ENCODE assay signal across 8 mouse cellular contexts in genomic region chr13:23434426-23434825, GRCm38 (mm10). TPM values are rescaled to one million over a fixed set of nuclear protein-coding genes. Genes with fewer than 3 reads are reported as not detected.
DNase-seq lines count a peak whose midpoint lies in the region; ATAC-seq and TF ChIP-seq lines count a peak whose summit lies in the region.

No protein-coding gene starts in this region.

- no peak for DNase-seq in heart, adult 2 months
- DNase-seq in liver, embryonic 13.5 days, result no peak
- no peak for DNase-seq in testis, postnatal 14 days (ENCODE audit: low spot score)
- no peak for DNase-seq in cerebellum, adult 11 months
- DNase-seq in right cerebral cortex, postnatal 14 days, result no peak

- peaks cover 6% of the 10 kb centered on the region for H3K4me1 ChIP-seq in heart, embryonic 11.5 days (ENCODE audit: control insufficient read depth, insufficient read depth, low read length)
- no peaks in the 10 kb centered on the region; the same call in 1 of the 2 replicates for H3K4me1 ChIP-seq in heart, adult 2 months (ENCODE audit: control insufficient read depth, insufficient read depth, low read length)
- no peaks in the 10 kb centered on the region for H3K4me1 ChIP-seq in ES-Bruce4 (ENCODE audit: control insufficient read depth, insufficient read depth, low read length)
- peaks cover 55% of the 10 kb centered on the region for H3K4me1 ChIP-seq in forebrain, embryonic 15.5 days
- peaks cover 44% of the 10 kb centered on the region for H3K4me1 ChIP-seq in liver, embryonic 13.5 days (replicated peaks)

- no peak for TF ChIP-seq POLR2A in heart, adult 2 months (IDR thresholded peaks at IDR 0.05; ENCODE audit: insufficient read depth, low read depth, low read length)
- TF ChIP-seq POLR2A in ES-Bruce4 (IDR thresholded peaks at IDR 0.05; ENCODE audit: insufficient read depth, low read length), result no peak

- 0 out of 2 replicates have a peak overlapping the region, but pooled peaks have one; percentile 16 for H3K27ac ChIP-seq in heart, embryonic 11.5 days (ENCODE audit: low read depth, low read length)
- no peak overlapping the region for H3K27ac ChIP-seq in heart, adult 2 months
- no peak overlapping the region for H3K27ac ChIP-seq in ES-Bruce4 (ENCODE audit: insufficient read depth, low read length)
- no peak overlapping the region for H3K27ac ChIP-seq in forebrain, embryonic 15.5 days (replicated peaks)
- H3K27ac ChIP-seq in liver, embryonic 13.5 days, result peak overlapping the region; percentile 54

- no peak for ATAC-seq in heart, embryonic 11.5 days (replicated peaks; ENCODE audit: insufficient number of reproducible peaks, low FRiP score, low TSS enrichment)
- no peak for ATAC-seq in forebrain, embryonic 15.5 days (replicated peaks)
- ATAC-seq in liver, embryonic 13.5 days (ENCODE audit: low read depth), result no peak

- H3K27me3 ChIP-seq in heart, embryonic 11.5 days (ENCODE audit: control insufficient read depth, insufficient read depth, low read length), result no peaks in the 10 kb centered on the region
- H3K27me3 ChIP-seq in heart, adult 2 months (ENCODE audit: control insufficient read depth, insufficient read depth, low read length), result no peaks in the 10 kb centered on the region
- no peaks in the 10 kb centered on the region for H3K27me3 ChIP-seq in ES-Bruce4 (ENCODE audit: control insufficient read depth, insufficient read depth, low read length, poor library complexity, severe bottlenecking)
- no peaks in the 10 kb centered on the region for H3K27me3 ChIP-seq in forebrain, embryonic 15.5 days
- no peaks in the 10 kb centered on the region for H3K27me3 ChIP-seq in liver, embryonic 13.5 days

- TF ChIP-seq CTCF in heart, adult 2 months (IDR thresholded peaks at IDR 0.05), result no peak
- peak; percentile 30 for TF ChIP-seq CTCF in ES-Bruce4 (IDR thresholded peaks at IDR 0.05; ENCODE audit: low read depth, low read length)

- H3K79me2 ChIP-seq in heart, adult 2 months (replicated peaks; ENCODE audit: control insufficient read depth, insufficient read depth, low read length), result no peaks in the 10 kb centered on the region

- peak overlapping the region; percentile 36; the same call in 1 of the 2 replicates for H3K9ac ChIP-seq in heart, embryonic 11.5 days (ENCODE audit: low read depth, low read length)
- H3K9ac ChIP-seq in heart, adult 2 months (ENCODE audit: low read depth, low read length), result no peak overlapping the region
- H3K9ac ChIP-seq in ES-Bruce4 (ENCODE audit: low read depth, poor library complexity, severe bottlenecking), result peak overlapping the region; percentile 77
- H3K9ac ChIP-seq in forebrain, embryonic 15.5 days (replicated peaks), result no peak overlapping the region
- peak overlapping the region; percentile 40 for H3K9ac ChIP-seq in liver, embryonic 13.5 days

- H3K4me2 ChIP-seq in heart, embryonic 11.5 days, result peak overlapping the region; percentile 47
- 0 out of 2 replicates have a peak overlapping the region, but pooled peaks have one; percentile 5 for H3K4me2 ChIP-seq in forebrain, embryonic 15.5 days (replicated peaks)
- H3K4me2 ChIP-seq in liver, embryonic 13.5 days, result peak overlapping the region; percentile 76

- peak overlapping the region; percentile 18 for H3K4me3 ChIP-seq in heart, embryonic 11.5 days (ENCODE audit: low read depth, low read length)
- no peak overlapping the region for H3K4me3 ChIP-seq in heart, adult 2 months
- peak overlapping the region; percentile 69 for H3K4me3 ChIP-seq in ES-Bruce4 (ENCODE audit: low read depth, low read length)
- H3K4me3 ChIP-seq in forebrain, embryonic 15.5 days, result no peak overlapping the region
- peak overlapping the region; percentile 59 for H3K4me3 ChIP-seq in liver, embryonic 13.5 days (replicated peaks)

- no peaks in the 10 kb centered on the region for H3K9me3 ChIP-seq in heart, embryonic 11.5 days (replicated peaks; ENCODE audit: control insufficient read depth, low read length)
- H3K9me3 ChIP-seq in ES-Bruce4 (replicated peaks; ENCODE audit: control insufficient read depth, insufficient read depth, low read length, poor library complexity, severe bottlenecking), result no peaks in the 10 kb centered on the region
- no peaks in the 10 kb centered on the region for H3K9me3 ChIP-seq in forebrain, embryonic 15.5 days
- H3K9me3 ChIP-seq in liver, embryonic 13.5 days (replicated peaks), result no peaks in the 10 kb centered on the region

- no peak for TF ChIP-seq EP300 in heart, adult 2 months (IDR thresholded peaks at IDR 0.05; ENCODE audit: insufficient read depth, low read depth, low read length)
- TF ChIP-seq EP300 in ES-Bruce4 (IDR thresholded peaks at IDR 0.05; ENCODE audit: insufficient read depth, low read depth, low read length), result no peak

- no peaks in the 10 kb centered on the region for H3K36me3 ChIP-seq in heart, embryonic 11.5 days (ENCODE audit: control insufficient read depth, insufficient read depth, low read length)
- H3K36me3 ChIP-seq in heart, adult 2 months (ENCODE audit: control insufficient read depth, insufficient read depth, low read length), result no peaks in the 10 kb centered on the region; the same call in 1 of the 2 replicates
- H3K36me3 ChIP-seq in ES-Bruce4 (ENCODE audit: control insufficient read depth, insufficient read depth, low read length, poor library complexity, severe bottlenecking), result no peaks in the 10 kb centered on the region
- H3K36me3 ChIP-seq in forebrain, embryonic 15.5 days, result no peaks in the 10 kb centered on the region
- H3K36me3 ChIP-seq in liver, embryonic 13.5 days, result no peaks in the 10 kb centered on the region

- 11% methylated on average over 7 of the region's 7 CpGs for WGBS in heart, embryonic 11.5 days (ENCODE audit: insufficient replicate concordance)
- 50% methylated on average over 7 of the region's 7 CpGs for WGBS in heart, adult 2 months
- WGBS in forebrain, embryonic 15.5 days, result 21% methylated on average over 7 of the region's 7 CpGs
- WGBS in liver, embryonic 13.5 days (ENCODE audit: insufficient replicate concordance), result 18% methylated on average over 7 of the region's 7 CpGs

- intact Hi-C loops in heart, adult 2 months (cut with DNase I), result loop anchor here (5.0 to 10.0 kb wide), 2 partner anchors 263 to 1490 kb away; partner anchors contain the start of genes Hist1h1t, Hist1h4c and Zfp184

RNA-seq across cellular contexts. Expression of gene Abt1, which starts 10.8 kb away (rescaled TPM):
- 8.9 and 9.8 TPM in 2 replicates for polyA plus RNA-seq in heart, embryonic 11.5 days (2014; fragmentation: Nextera tagmentation; extraction: Ambion mirVana)
- 1 to 10 TPM; 3.9 to 5.1 TPM for total RNA-seq in heart, adult 2 months (2021)
- polyA plus RNA-seq in heart, adult 2 months (2012; rRNA removed), result 2.4 and 3.1 TPM in 2 replicates
- 10.0 and 10.3 TPM in 2 replicates for polyA plus RNA-seq in ES-Bruce4 (2011; ENCODE audit: insufficient read depth, insufficient read length, low read depth, missing spikeins)
- polyA plus RNA-seq in forebrain, embryonic 15.5 days (2015; fragmentation: Nextera tagmentation; extraction: Ambion mirVana), result 13.0 and 13.2 TPM in 2 replicates
- polyA plus RNA-seq in liver, embryonic 13.5 days (2015; fragmentation: Nextera tagmentation; extraction: Ambion mirVana), result 8.3 and 9.1 TPM in 2 replicates

RNA-seq across cellular contexts. Expression of gene Btn1a1, which starts 31.3 kb away (rescaled TPM):
- 0.97 and 1.7 TPM in 2 replicates for polyA plus RNA-seq in heart, embryonic 11.5 days (2014; fragmentation: Nextera tagmentation; extraction: Ambion mirVana)
- total RNA-seq in heart, adult 2 months (2021), result not detected
- polyA plus RNA-seq in heart, adult 2 months (2012; rRNA removed), result 0.20 TPM in 1 of 2 replicates, not detected in the other
- 0.40 and 0.46 TPM in 2 replicates for polyA plus RNA-seq in ES-Bruce4 (2011; ENCODE audit: insufficient read depth, insufficient read length, low read depth, missing spikeins)
- polyA plus RNA-seq in forebrain, embryonic 15.5 days (2015; fragmentation: Nextera tagmentation; extraction: Ambion mirVana), result 0.05 and 0.08 TPM in 2 replicates
- polyA plus RNA-seq in liver, embryonic 13.5 days (2015; fragmentation: Nextera tagmentation; extraction: Ambion mirVana), result 1.5 and 2.0 TPM in 2 replicates

RNA-seq across cellular contexts. Expression of gene Btn2a2, which starts 54.2 kb away (rescaled TPM):
- 0.59 and 0.80 TPM in 2 replicates for polyA plus RNA-seq in heart, embryonic 11.5 days (2014; fragmentation: Nextera tagmentation; extraction: Ambion mirVana)
- not detected for total RNA-seq in heart, adult 2 months (2021)
- polyA plus RNA-seq in heart, adult 2 months (2012; rRNA removed), result not detected in 2 replicates
- polyA plus RNA-seq in ES-Bruce4 (2011; ENCODE audit: insufficient read depth, insufficient read length, low read depth, missing spikeins), result 0.91 and 1.9 TPM in 2 replicates
- 0.11 TPM in 1 of 2 replicates, not detected in the other for polyA plus RNA-seq in forebrain, embryonic 15.5 days (2015; fragmentation: Nextera tagmentation; extraction: Ambion mirVana)
- polyA plus RNA-seq in liver, embryonic 13.5 days (2015; fragmentation: Nextera tagmentation; extraction: Ambion mirVana), result not detected in 2 replicates

Comparison
In these comparisons a context has a peak if more than half of its experiments do, and no peak if none do; other contexts are left out.
1. H3K27ac ChIP-seq: peak in heart, embryonic 11.5 days (single experiment) and liver, embryonic 13.5 days (single experiment); none in heart, adult 2 months (single experiment), ES-Bruce4 (single experiment) and forebrain, embryonic 15.5 days (single experiment).
2. H3K4me3 ChIP-seq: peak in heart, embryonic 11.5 days (single experiment), ES-Bruce4 (single experiment) and liver, embryonic 13.5 days (single experiment); none in heart, adult 2 months (single experiment) and forebrain, embryonic 15.5 days (single experiment).
3. H3K9ac ChIP-seq: peak in heart, embryonic 11.5 days (single experiment), ES-Bruce4 (single experiment) and liver, embryonic 13.5 days (single experiment); none in heart, adult 2 months (single experiment) and forebrain, embryonic 15.5 days (single experiment).
4. H3K4me2 ChIP-seq: peak in every context shown above with its lines; median percentile 76 in liver, embryonic 13.5 days; 47 in heart, embryonic 11.5 days; 5 in forebrain, embryonic 15.5 days.